Mouse (Mus musculus): ENCODE data around the gene Themis2.

Themis2 gene

GRCm38 (mm10) chr4:132796196-132796886, at the start of gene Themis2:
Gene Themis2 (minus strand): TSS chr4:132796387.
- DNase-seq = peak; percentile 85 to 89

DNA sequence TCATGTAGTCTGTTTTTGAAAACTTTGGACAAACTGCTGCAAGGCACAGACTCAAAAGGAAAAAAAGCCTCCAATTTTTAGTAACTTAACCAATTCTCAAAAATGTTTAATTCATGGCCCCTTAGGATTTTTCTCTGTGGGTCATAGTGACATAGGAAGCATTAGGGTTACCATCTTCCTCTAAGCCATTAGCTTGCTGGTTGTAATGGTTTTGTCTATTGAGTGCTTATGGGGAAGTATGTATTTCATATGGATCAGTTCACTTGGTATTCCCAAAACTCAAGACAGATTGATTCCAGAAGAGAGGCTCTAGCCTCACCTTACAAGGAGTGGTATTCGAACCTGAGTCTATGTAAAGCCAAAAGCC, 47.5 kb upstream of the Themis2 start:
- no peak for DNase-seq

- peak; percentile 88 to 94 for DNase-seq
These were observed 47.0 kb upstream of the Themis2 start, which contains the start of gene Ppp1r8 for GRCm38 (mm10) chr4:132842970-132843704. Gene Ppp1r8 (minus strand): TSS chr4:132843169.

- DNase-seq = peak; percentile 34 to 57
These were observed 46.2 kb upstream of the Themis2 start for GRCm38 (mm10) chr4:132842281-132842906.

- DNase-seq = no peak
These were observed 45.3 kb upstream of the Themis2 start for GRCm38 (mm10) chr4:132841493-132841892.

GRCm38 (mm10) chr4:132823614-132824366, 27.6 kb upstream of the Themis2 start:
- peak; percentile 84 to 88 for DNase-seq

GRCm38 (mm10) chr4:132818442-132818841, 22.3 kb upstream of the Themis2 start:
- no peak for DNase-seq

DNA sequence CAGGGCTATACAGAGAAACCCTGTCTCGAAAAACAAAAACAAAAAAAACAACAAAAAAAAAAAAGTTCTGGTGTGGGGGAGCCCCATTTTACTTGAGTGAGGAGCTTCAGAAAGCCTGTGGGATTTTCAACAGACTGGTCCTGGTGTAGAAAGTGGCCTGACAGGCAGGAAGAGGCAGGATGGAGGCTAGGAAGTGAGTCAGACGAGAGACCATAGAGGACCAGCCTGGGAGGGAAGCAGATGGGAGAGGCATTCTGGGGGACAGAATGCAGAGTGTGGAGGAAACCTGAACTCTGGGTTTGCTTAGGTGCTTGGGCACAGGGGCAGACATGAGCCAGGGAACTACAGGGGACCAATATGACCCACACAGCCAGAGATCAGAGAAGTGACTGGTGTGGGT, 20.7 kb upstream of the Themis2 start:
- no peak for DNase-seq

- DNase-seq = no peak
These were observed 20.2 kb upstream of the Themis2 start for GRCm38 (mm10) chr4:132816404-132816803.

GRCm38 (mm10) chr4:132809621-132810020, 13.4 kb upstream of the Themis2 start:
- no peak for DNase-seq

DNA sequence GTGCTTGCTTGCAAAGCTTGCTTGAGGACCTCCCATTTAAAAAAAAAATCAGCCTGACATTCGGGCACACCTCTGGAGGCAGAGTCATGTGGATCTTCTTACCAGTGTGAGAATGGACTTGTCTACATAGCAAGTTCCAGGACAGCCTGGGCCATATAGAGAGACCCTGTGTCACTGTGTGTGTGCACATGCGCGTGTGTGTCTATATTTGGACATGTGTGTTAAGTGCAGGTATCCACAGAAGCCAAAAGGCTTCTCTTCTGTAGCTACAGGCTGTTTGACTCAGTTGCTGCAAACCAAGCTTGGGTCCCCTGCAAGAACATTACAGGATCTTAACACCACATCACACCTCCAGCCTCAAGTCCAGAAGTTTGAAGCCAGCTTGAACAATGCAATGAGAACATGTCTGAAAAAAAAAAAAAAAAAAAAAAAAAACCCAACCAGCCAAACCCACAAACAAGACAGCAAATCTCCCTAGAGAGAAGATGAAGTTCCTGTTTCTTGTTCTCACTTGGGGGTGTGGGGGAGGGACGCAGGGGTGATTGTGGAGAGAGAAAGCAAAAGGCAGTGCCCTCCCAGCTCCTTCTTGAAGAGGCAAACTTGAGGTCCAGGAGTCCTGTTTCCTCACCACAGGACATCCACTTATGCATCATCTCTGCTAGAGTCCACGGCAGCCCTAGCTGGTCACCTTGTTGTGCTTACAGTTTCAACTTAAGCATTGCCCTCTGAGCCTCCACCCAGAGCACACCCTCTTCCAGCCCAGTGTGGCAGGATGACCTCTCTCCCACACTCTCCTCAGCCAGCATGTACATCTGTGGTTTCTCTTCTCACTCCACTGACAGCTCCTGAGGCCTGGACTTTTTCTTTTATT, 11.8 kb upstream of the Themis2 start:
- DNase-seq = no peak

GRCm38 (mm10) chr4:132806620-132807191, 10.5 kb upstream of the Themis2 start:
- no peak for DNase-seq

DNA sequence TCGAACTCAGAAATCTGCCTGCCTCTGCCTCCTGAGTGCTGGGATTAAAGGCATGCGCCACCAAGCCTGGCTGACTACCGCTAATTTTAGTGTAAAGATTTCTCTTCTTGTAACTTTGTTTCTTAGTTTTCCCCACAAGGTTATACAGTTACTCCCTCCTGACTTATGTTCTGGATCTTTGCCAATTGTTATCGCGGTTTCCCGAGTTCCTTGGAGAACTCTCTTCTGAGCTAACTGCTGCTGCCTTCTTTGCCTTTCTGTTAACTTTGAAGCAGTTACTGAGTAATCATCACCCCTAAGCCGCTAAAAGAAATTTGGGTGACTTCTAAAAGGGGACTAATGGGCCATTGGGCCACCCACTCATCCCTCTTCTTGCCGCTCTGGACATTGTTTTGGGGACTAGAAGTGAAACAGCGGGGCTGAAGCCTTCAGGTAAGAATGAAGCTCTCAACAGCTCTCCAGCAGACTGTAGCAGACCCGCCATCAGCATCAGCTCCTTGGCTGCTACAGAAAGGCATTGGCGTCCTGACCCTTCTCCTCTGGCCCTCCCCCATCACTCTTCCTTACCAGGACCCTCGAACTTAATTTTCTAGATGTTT, 9.5 kb upstream of the Themis2 start:
- DNase-seq = no peak

DNA sequence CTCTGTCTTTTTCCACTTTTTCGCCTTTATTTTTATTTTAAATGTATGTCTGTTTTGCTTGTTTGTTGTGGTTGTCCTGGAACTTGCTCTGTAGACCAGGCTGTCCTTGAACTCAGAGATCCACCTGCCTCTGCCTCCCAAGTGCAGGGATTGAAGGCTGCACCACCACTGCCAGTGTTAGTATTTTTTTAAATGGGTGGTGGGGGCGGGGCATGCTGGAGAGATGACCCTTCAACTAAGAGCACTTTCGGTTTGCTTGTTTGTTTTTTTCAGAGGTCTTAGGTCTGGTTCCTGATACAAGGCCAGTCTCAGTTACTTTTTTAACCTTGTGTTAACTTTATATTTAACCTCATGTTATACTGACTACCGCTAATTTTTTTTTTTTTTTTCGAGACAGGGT, 9.0 kb upstream of the Themis2 start:
- no peak for DNase-seq

DNA sequence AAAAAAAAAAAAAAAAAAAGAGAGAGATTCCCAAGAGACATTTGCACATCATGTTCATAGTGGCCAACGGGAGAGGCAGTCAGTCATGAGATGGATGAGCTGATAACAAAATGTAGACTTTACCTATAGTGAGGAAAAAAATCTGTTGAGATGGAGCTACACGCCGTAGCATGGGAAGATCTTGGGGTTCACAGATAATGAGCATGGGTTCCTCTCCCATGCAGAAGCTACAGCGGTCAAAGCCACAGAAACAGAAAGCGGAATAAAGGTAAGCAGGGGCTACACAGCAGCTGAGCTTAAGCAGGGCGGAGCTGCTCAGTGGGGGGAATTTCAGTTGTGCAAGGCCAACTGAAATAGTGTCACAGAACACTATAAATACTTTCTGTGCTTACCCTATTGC, 8.1 kb upstream of the Themis2 start:
- DNase-seq = no peak

DNA sequence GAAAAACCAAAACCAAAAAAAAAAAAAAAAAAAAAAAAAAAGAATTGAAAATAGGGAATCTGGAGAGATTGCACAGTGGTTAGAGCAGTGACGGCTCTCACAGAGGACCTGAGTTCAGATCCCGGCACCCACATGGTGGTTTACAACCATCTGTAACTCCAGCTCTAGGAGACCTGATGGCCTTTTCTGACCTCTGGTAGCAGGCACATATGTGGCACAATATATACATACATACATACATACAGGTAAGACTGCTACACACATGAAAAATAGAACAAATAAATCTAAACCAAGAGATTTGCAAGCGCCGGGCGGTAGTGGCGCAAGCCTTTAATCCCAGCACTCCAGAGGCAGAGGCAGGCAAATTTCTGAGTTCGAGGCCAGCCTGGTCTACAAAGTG, 7.7 kb upstream of the Themis2 start:
- no peak for DNase-seq

DNA sequence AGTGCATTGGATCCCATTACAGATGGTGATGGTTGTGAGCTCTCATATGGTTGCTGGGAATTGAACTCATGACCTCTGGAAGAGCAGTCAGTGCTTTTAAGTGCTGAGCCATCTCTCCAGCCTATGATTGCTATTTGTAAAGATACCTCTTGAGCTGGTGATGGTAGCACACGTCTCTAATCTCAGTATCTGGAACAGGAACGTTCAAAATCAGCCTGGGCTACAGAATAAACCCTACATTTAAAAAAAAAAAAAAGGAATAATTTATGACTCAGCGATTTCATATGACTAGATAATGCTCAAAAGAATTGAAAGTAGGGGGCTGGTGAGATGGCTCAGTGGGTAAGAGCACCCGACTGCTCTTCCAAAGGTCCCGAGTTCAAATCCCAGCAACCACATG, 7.0 kb upstream of the Themis2 start:
- DNase-seq = no peak

DNA sequence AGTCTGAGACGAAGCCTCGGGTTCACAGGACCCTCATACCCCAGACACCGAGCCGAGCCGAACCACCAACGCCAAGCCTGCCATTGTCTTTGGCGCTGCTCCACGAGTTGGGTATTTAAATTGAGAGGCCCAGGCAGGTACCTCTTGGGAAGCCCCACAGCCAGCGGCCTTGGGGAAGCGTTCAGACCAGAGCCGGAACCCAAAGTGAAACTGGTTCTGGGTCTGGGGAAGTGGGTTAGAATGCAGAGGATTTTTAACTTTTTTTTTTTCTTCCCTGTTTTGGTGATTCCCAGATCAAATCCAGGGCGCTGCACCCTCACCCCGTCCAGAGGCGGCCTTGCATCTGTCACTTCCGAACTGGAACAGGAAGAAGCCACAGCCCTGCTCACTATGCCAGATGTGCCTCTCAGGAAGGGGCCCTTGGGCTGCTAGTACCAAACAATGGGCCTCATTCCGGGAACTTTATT, 6.0 kb upstream of the Themis2 start:
- peak in 1 of 2 experiments; percentile 42 for DNase-seq

DNA sequence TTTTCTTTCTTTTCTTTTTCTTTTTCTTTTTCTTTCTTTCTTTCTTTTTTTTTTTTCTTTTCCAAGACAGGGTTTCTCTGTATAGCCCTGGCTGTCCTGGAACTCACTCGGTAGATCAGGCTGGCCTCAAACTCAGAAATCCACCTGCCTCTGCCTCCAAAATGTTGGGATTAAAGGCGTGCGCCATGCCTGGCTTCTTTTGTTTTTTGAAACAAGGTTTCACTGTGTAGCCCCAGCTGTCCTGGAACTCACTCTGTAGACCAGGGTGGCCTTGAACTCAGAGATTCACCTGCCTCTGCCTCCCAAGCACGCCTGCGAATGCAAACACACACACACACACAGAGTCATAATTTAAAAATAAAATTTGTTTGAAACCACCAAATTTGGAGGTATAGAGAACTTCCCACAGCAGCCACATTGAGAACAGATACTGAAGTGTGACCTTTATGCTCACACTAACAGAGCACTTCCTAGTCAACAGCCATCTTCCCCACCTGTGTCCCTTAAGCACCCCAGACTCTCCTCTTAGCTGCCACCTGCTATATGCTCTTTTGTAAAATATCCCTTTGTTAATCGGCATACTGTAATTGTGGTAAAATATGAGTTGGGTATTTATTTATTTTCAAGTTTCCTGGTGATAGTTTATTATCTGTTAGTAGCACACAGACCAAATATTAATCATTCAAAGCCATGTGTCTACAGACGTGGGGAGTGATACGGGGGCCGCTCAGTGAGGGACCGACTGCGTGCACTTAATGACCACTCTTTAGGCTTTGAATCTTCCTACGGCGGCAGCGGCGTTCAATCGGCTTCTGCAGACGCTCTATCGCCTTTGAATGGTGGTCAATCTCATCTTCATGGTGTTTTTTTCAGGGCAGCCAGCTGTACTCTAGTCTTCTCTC, 5.2 kb upstream of the Themis2 start:
- no peak for DNase-seq

DNA sequence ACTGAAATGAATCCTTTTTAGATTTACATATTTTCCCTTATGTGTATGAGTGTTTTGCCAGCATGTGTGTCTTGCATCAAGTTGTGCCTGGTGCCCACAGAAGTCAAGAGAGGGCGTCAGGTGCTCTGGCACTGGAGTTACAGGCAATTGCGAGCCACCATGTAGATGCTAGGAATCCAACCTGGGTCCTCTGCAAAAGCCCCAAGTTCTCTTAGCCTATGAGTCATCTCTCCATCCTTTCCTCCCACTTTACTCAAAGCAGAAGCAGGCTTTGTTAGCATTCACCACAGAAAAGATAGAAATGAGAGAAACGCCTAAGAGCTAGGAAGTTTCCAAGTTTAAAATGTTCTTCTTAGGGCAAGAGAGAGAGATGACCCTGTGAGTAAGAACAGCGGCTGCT, 3.7 kb upstream of the Themis2 start:
- no peak for DNase-seq
